Mouse (Mus musculus) olfactory bulb, adult 2 months (tissue): Measurements from ENCODE around the gene Hnrnph3. TPM values are rescaled to one million over a fixed set of nuclear protein-coding genes. Genes with fewer than 3 reads are reported as not detected.

ENCODE experiments used
- H3K27ac ChIP-seq: fragments of 200-500 bp; 2 replicates; pipeline ENCODE4 v1.5.1; 2012; ENCODE audit warnings: low read depth, low read length; ENCODE audit not compliant: insufficient read depth
- H3K4me1 ChIP-seq: fragments of 200-500 bp; 2 replicates; pipeline ENCODE4 v1.6.1; 2012; ENCODE audit warnings: low read length; ENCODE audit not compliant: control insufficient read depth, insufficient read depth
- H3K4me3 ChIP-seq: fragments of 200-500 bp; 2 replicates; pipeline ENCODE4 v1.5.1; 2012; ENCODE audit warnings: mild to moderate bottlenecking, low read depth, low read length, moderate library complexity; ENCODE audit not compliant: insufficient read depth
- CTCF ChIP-seq: fragments of 200-500 bp; IDR thresholded peaks from 2 replicates; pipeline ENCODE4 v1.5.1; 2012; ENCODE audit warnings: low read depth, mild to moderate bottlenecking, low read length, moderate library complexity; ENCODE audit not compliant: insufficient read depth
- POLR2A ChIP-seq: fragments of 200-500 bp; IDR thresholded peaks from 2 replicates; pipeline ENCODE4 v1.6.1; 2012; ENCODE audit warnings: mild to moderate bottlenecking, low read depth, low read length, moderate library complexity; ENCODE audit not compliant: insufficient read depth
- WGBS: fragments of 180-500 bp; shearing (Covaris S2); methylation state at CpG from one replicate; pipeline ENCODE4 v1.1.7; 2018; 5-methylcytosine and 5-hydroxymethylcytosine counted together
- polyA plus RNA-seq: library from polyadenylated mRNA; stranded (reverse); fragments of >200 nt; gene quantifications from 2 replicates; pipeline ENCODE4 v1.2.4, GENCODE M21; 2012; ENCODE audit warnings: low replicate concordance; ENCODE audit not compliant: missing spikeins, insufficient read depth, insufficient read length

Gene Hnrnph3
- polyA plus RNA-seq, 1 experiment, result 251 TPM

GRCm38 (mm10) chr10:63039867-63040628 lies 16.0 kb upstream of the Hnrnph3 start:
- Histone ChIP-seq H3K4me3 (no peak overlapping the region), H3K27ac (no peak overlapping the region)
- WGBS, result 48% methylated on average over 5 of the region's 5 CpGs

GRCm38 (mm10) chr10:63038571-63039320 lies 14.7 kb upstream of the Hnrnph3 start:
- H3K4me1 ChIP-seq, result no peaks in the 10 kb centered on the region
- TF ChIP-seq CTCF (no peak), POLR2A (no peak)
- 87% methylated on average over 14 of the region's 14 CpGs for WGBS
- no peak overlapping the region for H3K27ac ChIP-seq
- no peak overlapping the region for H3K4me3 ChIP-seq

More at GRCm38 (mm10) chr10:63039867-63040628, 16.0 kb upstream of the Hnrnph3 start:
- H3K4me1 ChIP-seq, result no peaks in the 10 kb centered on the region
- TF ChIP-seq POLR2A (no peak), CTCF (no peak)

DNA sequence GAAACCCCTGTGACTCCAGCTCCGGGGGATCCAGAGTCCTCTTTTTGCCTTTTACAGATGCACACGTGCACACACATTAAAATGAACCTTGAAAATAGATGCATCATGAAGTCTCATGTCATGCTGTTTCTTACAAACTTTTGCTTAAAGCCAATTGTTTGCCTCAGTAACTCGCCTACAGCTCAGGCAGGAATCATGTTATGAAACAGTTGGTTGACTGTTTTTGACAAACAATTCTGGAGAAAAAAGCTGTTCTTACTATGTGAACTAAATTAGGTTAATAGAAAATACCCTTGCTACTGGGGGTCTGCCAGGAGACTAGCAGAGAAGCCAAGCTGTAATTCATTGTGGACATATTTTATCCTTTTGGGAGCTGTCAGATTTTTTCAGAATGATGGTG lies 8.9 kb upstream of the Hnrnph3 start:
- 59% methylated on average over 3 of the region's 3 CpGs for WGBS
- TF ChIP-seq CTCF, result no peak
- no peak for TF ChIP-seq POLR2A

DNA sequence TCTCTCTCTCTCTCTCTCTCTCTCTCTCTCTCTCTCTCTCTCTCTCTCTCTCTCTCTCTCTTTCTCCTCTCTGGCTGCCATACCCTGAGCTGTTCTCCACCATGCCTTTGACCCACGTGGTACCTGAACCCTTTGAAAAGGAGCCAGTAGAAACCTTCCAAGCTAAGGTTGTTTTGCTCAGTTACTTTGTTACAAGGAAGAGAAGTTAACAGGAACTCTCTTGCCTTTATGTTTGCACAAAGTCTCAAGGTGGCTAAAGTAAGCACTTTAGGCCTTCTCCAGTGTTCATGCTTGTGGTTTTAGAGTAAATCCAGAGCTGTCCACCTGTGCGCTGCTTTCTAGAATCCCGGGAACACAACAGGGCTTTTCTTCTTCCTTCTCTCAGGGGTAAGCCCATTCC lies 8.2 kb upstream of the Hnrnph3 start:
- TF ChIP-seq POLR2A (no peak), CTCF (no peak)
- WGBS, result 81% methylated on average over 3 of the region's 3 CpGs
- Histone ChIP-seq H3K27ac (no peak overlapping the region), H3K4me1 (no peaks in the 10 kb centered on the region), H3K4me3 (no peak overlapping the region)

More for the DNA sequence above, 8.9 kb upstream of the Hnrnph3 start:
- Histone ChIP-seq H3K4me3 (no peak overlapping the region), H3K27ac (no peak overlapping the region), H3K4me1 (no peaks in the 10 kb centered on the region)

DNA sequence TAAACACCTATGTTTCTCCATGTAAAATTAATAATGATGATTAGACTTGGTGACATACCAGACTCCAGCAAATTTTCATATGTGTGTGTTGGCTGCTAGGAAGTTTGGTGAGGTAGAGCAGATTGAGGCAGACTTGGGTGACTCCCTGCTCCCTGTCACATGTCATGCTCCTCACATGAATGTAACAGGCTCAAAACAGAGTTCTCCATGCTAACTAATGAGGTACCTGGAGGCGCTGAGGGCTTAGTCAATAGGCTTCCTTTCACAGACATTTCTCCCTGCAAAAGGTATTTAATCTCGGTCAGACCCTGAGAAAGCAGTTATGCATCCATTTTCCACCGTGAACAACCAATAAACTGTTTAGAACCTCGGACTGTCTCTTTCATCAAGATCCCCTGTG lies 4.4 kb upstream of the Hnrnph3 start:
- Histone ChIP-seq H3K27ac (no peak overlapping the region), H3K4me3 (no peak overlapping the region), H3K4me1 (peaks cover 3% of the 10 kb centered on the region; the same call in 1 of the 2 replicates)
- 45% methylated on average over 4 of the region's 4 CpGs for WGBS
- no peak for TF ChIP-seq POLR2A
- TF ChIP-seq CTCF, result no peak

DNA sequence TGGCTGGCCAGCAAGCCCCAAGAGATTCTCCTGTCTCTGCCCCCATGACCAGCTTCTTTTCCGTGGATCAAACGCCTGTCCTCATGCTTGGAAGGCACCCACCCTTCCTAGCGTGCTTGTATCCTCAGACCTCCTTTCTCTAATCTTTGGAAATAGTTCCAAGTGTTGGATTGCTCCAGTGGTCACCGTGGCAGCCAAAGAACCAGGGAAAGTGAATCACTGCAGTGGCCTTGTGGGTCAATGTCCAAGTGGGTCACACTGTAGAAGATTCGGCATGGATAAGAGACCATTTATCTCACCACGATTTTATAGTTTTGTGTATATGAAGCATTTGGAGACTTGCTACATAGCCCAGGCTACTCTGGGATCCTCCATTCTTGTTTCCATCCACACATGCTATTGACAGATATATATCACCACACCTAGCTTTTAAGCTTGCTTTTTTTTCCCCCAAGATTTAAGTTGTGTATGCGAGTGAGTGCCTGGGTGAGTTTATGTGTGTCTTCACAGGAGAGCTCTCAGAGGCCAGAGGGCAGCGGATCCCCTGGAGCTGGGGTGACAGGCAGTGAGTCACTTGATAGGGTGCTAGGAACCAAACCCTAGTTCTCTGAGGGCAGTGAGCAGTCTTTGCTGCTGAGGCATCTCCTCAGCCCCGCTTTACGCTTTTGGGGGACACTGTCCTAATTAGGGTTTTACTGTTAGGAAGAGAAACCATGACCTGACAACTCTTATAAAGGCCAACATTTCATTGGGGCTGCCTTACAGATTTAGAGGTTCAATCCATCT lies 3.6 kb upstream of the Hnrnph3 start:
- H3K4me1 ChIP-seq, result peaks cover 3% of the 10 kb centered on the region; the same call in 1 of the 2 replicates
- TF ChIP-seq POLR2A (no peak), CTCF (no peak)
- no peak overlapping the region for H3K27ac ChIP-seq
- no peak overlapping the region for H3K4me3 ChIP-seq
- 87% methylated on average over 10 of the region's 10 CpGs for WGBS

GRCm38 (mm10) chr10:63026795-63027160 lies 2.8 kb upstream of the Hnrnph3 start:
- Histone ChIP-seq H3K4me1 (peaks cover 5% of the 10 kb centered on the region; the same call in 1 of the 2 replicates), H3K4me3 (no peak overlapping the region), H3K27ac (peak overlapping the region; percentile 24; the same call in 1 of the 2 replicates)
- WGBS, result 31% methylated on average over 6 of the region's 6 CpGs
- TF ChIP-seq POLR2A (no peak), CTCF (no peak)

GRCm38 (mm10) chr10:63026156-63026794 lies 2.3 kb upstream of the Hnrnph3 start:
- TF ChIP-seq CTCF, result no peak
- no peak for TF ChIP-seq POLR2A
- 12% methylated on average over 8 of the region's 8 CpGs for WGBS
- H3K4me3 ChIP-seq, result no peak overlapping the region
- H3K4me1 ChIP-seq, result peaks cover 5% of the 10 kb centered on the region; the same call in 1 of the 2 replicates
- H3K27ac ChIP-seq, result peak overlapping the region; percentile 24; the same call in 1 of the 2 replicates
